Mouse (Mus musculus): ENCODE measurements around the gene AW011738. TPM values are rescaled to one million over a fixed set of nuclear protein-coding genes. Genes with fewer than 3 reads are reported as not detected.

Gene AW011738
- polyA plus RNA-seq, 1 experiment from 2014 or later, result 0.82 TPM

- 79% methylated on average over 7 of the region's 7 CpGs for WGBS
- Histone ChIP-seq H3K9ac (replicated peaks; ENCODE audit: low read depth, low read length) (no peak overlapping the region), H3K9me3 (ENCODE audit: control insufficient read depth, low read depth, low read length) (no peaks in the 10 kb centered on the region), H3K4me3 (ENCODE audit: low read depth, low read length) (no peak overlapping the region), H3K4me2 (replicated peaks; ENCODE audit: low read depth, low read length) (no peak overlapping the region), H3K27me3 (ENCODE audit: control insufficient read depth, insufficient read depth, low read length) (no peaks in the 10 kb centered on the region), H3K36me3 (ENCODE audit: control insufficient read depth, insufficient read depth, low read length) (peaks cover 21% of the 10 kb centered on the region; the same call in 1 of the 2 replicates), H3K4me1 (ENCODE audit: control insufficient read depth, insufficient read depth, low read length) (peaks cover 18% of the 10 kb centered on the region), H3K27ac (ENCODE audit: low read length) (no peak overlapping the region)
- no peak for ATAC-seq (ENCODE audit: insufficient number of reproducible peaks, insufficient read depth, low FRiP score, low read depth)
Measured at GRCm38 (mm10) chr4:156184291-156184954, 18.7 kb upstream of the AW011738 start.

DNA sequence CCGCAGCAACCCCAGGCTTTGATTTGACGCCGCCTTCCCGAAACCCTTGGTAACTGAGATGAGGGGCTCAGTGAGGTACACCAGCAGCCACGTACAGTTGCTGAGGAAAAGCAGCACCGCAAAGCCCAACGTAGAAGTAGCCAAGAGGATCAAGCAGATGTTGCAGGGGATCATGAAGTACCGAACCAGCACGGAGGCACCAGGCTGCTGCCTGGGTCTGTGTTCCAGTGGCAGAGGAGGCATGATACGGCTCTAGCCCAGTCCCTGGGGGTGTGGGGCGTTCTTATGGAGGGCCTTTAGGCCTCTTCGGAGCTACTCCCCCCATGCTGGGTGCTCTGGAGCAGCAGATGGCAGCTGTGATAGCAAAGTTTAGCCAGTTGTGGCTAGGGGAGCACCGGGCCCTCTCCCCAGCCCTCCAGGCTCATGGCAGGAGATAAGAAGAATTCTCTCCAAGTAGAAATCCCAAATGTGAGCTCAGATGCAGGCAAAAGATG, 17.6 kb upstream of the AW011738 start:
- H3K9me3 ChIP-seq (ENCODE audit: control insufficient read depth, low read depth, low read length), result no peaks in the 10 kb centered on the region

GRCm38 (mm10) chr4:156185950-156186850, 16.9 kb upstream of the AW011738 start:
- WGBS, result 21% methylated on average over 31 of the region's 31 CpGs
- Histone ChIP-seq H3K36me3 (ENCODE audit: control insufficient read depth, insufficient read depth, low read length) (peaks cover 25% of the 10 kb centered on the region), H3K4me1 (ENCODE audit: control insufficient read depth, insufficient read depth, low read length) (peaks cover 27% of the 10 kb centered on the region), H3K27ac (ENCODE audit: low read length) (no peak overlapping the region), H3K4me2 (replicated peaks; ENCODE audit: low read depth, low read length) (peak overlapping the region; percentile 24), H3K9me3 (ENCODE audit: control insufficient read depth, low read depth, low read length) (no peaks in the 10 kb centered on the region), H3K27me3 (ENCODE audit: control insufficient read depth, insufficient read depth, low read length) (no peaks in the 10 kb centered on the region), H3K4me3 (ENCODE audit: low read depth, low read length) (no peak overlapping the region), H3K9ac (replicated peaks; ENCODE audit: low read depth, low read length) (no peak overlapping the region; the same call in 1 of the 2 replicates)
- no peak; the same call in 1 of the 2 replicates for ATAC-seq (ENCODE audit: insufficient number of reproducible peaks, insufficient read depth, low FRiP score, low read depth)

More for the DNA sequence above, 17.6 kb upstream of the AW011738 start:
- H3K4me2 ChIP-seq (replicated peaks; ENCODE audit: low read depth, low read length), result no peak overlapping the region
- no peak overlapping the region for H3K9ac ChIP-seq (replicated peaks; ENCODE audit: low read depth, low read length)
- no peak overlapping the region for H3K27ac ChIP-seq (ENCODE audit: low read length)
- no peak overlapping the region for H3K4me3 ChIP-seq (ENCODE audit: low read depth, low read length)
- WGBS, result 84% methylated on average over 13 of the region's 13 CpGs
- ATAC-seq (ENCODE audit: insufficient number of reproducible peaks, insufficient read depth, low FRiP score, low read depth), result no peak
- peaks cover 23% of the 10 kb centered on the region for H3K4me1 ChIP-seq (ENCODE audit: control insufficient read depth, insufficient read depth, low read length)
- no peaks in the 10 kb centered on the region for H3K27me3 ChIP-seq (ENCODE audit: control insufficient read depth, insufficient read depth, low read length)
- H3K36me3 ChIP-seq (ENCODE audit: control insufficient read depth, insufficient read depth, low read length), result peaks cover 23% of the 10 kb centered on the region

GRCm38 (mm10) chr4:156188162-156188810, 14.8 kb upstream of the AW011738 start:
- H3K9me3 ChIP-seq (ENCODE audit: control insufficient read depth, low read depth, low read length), result no peaks in the 10 kb centered on the region
- 76% methylated on average over 5 of the region's 5 CpGs for WGBS
- H3K36me3 ChIP-seq (ENCODE audit: control insufficient read depth, insufficient read depth, low read length), result peaks cover 30% of the 10 kb centered on the region
- H3K27me3 ChIP-seq (ENCODE audit: control insufficient read depth, insufficient read depth, low read length), result no peaks in the 10 kb centered on the region
- peaks cover 35% of the 10 kb centered on the region for H3K4me1 ChIP-seq (ENCODE audit: control insufficient read depth, insufficient read depth, low read length)
- no peak overlapping the region for H3K9ac ChIP-seq (replicated peaks; ENCODE audit: low read depth, low read length)
- no peak overlapping the region for H3K4me3 ChIP-seq (ENCODE audit: low read depth, low read length)
- ATAC-seq (ENCODE audit: insufficient number of reproducible peaks, insufficient read depth, low FRiP score, low read depth), result no peak
- H3K27ac ChIP-seq (ENCODE audit: low read length), result no peak overlapping the region
- no peak overlapping the region for H3K4me2 ChIP-seq (replicated peaks; ENCODE audit: low read depth, low read length)

GRCm38 (mm10) chr4:156188811-156189323, 14.2 kb upstream of the AW011738 start:
- 36% methylated on average over 6 of the region's 6 CpGs for WGBS
- Histone ChIP-seq H3K36me3 (ENCODE audit: control insufficient read depth, insufficient read depth, low read length) (peaks cover 33% of the 10 kb centered on the region), H3K27ac (ENCODE audit: low read length) (peak overlapping the region; percentile 58; the same call in 1 of the 2 replicates), H3K4me1 (ENCODE audit: control insufficient read depth, insufficient read depth, low read length) (peaks cover 41% of the 10 kb centered on the region), H3K4me3 (ENCODE audit: low read depth, low read length) (no peak overlapping the region), H3K27me3 (ENCODE audit: control insufficient read depth, insufficient read depth, low read length) (no peaks in the 10 kb centered on the region), H3K4me2 (replicated peaks; ENCODE audit: low read depth, low read length) (no peak overlapping the region), H3K9ac (replicated peaks; ENCODE audit: low read depth, low read length) (no peak overlapping the region), H3K9me3 (ENCODE audit: control insufficient read depth, low read depth, low read length) (no peaks in the 10 kb centered on the region)
- ATAC-seq (ENCODE audit: insufficient number of reproducible peaks, insufficient read depth, low FRiP score, low read depth), result peak; percentile 63

- WGBS, result 44% methylated on average over 8 of the region's 8 CpGs
- peak overlapping the region; percentile 74; the same call in 1 of the 2 replicates for H3K27ac ChIP-seq (ENCODE audit: low read length)
- no peak overlapping the region; the same call in 1 of the 2 replicates for H3K4me2 ChIP-seq (replicated peaks; ENCODE audit: low read depth, low read length)
- no peak overlapping the region for H3K4me3 ChIP-seq (ENCODE audit: low read depth, low read length)
- H3K4me1 ChIP-seq (ENCODE audit: control insufficient read depth, insufficient read depth, low read length), result peaks cover 49% of the 10 kb centered on the region
- no peaks in the 10 kb centered on the region for H3K9me3 ChIP-seq (ENCODE audit: control insufficient read depth, low read depth, low read length)
- H3K27me3 ChIP-seq (ENCODE audit: control insufficient read depth, insufficient read depth, low read length), result no peaks in the 10 kb centered on the region
- H3K36me3 ChIP-seq (ENCODE audit: control insufficient read depth, insufficient read depth, low read length), result peaks cover 31% of the 10 kb centered on the region
- H3K9ac ChIP-seq (replicated peaks; ENCODE audit: low read depth, low read length), result no peak overlapping the region
- ATAC-seq (ENCODE audit: insufficient number of reproducible peaks, insufficient read depth, low FRiP score, low read depth), result peak; percentile 21; the same call in 1 of the 2 replicates
Measured at GRCm38 (mm10) chr4:156192421-156193199, 10.5 kb upstream of the AW011738 start.

GRCm38 (mm10) chr4:156193200-156193590, 9.9 kb upstream of the AW011738 start:
- no peaks in the 10 kb centered on the region for H3K27me3 ChIP-seq (ENCODE audit: control insufficient read depth, insufficient read depth, low read length)
- H3K36me3 ChIP-seq (ENCODE audit: control insufficient read depth, insufficient read depth, low read length), result peaks cover 31% of the 10 kb centered on the region
- 21% methylated on average over 2 of the region's 2 CpGs for WGBS
- H3K4me2 ChIP-seq (replicated peaks; ENCODE audit: low read depth, low read length), result 0 out of 2 replicates have a peak overlapping the region, but pooled peaks have one; percentile 10
- no peak overlapping the region for H3K9ac ChIP-seq (replicated peaks; ENCODE audit: low read depth, low read length)
- peaks cover 49% of the 10 kb centered on the region for H3K4me1 ChIP-seq (ENCODE audit: control insufficient read depth, insufficient read depth, low read length)
- H3K27ac ChIP-seq (ENCODE audit: low read length), result peak overlapping the region; percentile 74; the same call in 1 of the 2 replicates
- no peak overlapping the region for H3K4me3 ChIP-seq (ENCODE audit: low read depth, low read length)
- ATAC-seq (ENCODE audit: insufficient number of reproducible peaks, insufficient read depth, low FRiP score, low read depth), result no peak
- no peaks in the 10 kb centered on the region for H3K9me3 ChIP-seq (ENCODE audit: control insufficient read depth, low read depth, low read length)
